Mouse (Mus musculus) ES-Bruce4 (cell line): ENCODE results near the gene Slc4a8. TPM values are rescaled to one million over a fixed set of nuclear protein-coding genes. Genes with fewer than 3 reads are reported as not detected.
A peak's percentile ranks its signal among the peaks of the same experiment; 100 is the strongest.

Experiments used
- H3K27ac ChIP-seq: 2 replicates; pipeline ENCODE4 v1.5.1; 2012; ENCODE audit warnings: low read length, inconsistent platforms; ENCODE audit not compliant: insufficient read depth
- H3K27me3 ChIP-seq: 2 replicates; pipeline ENCODE4 v1.6.1; 2012; ENCODE audit warnings: mild to moderate bottlenecking, low read length, inconsistent platforms; ENCODE audit not compliant: control insufficient read depth, poor library complexity, insufficient read depth, severe bottlenecking
- H3K36me3 ChIP-seq: 2 replicates; pipeline ENCODE4 v1.6.1; 2012; ENCODE audit warnings: inconsistent platforms, mild to moderate bottlenecking, low read length, moderate library complexity; ENCODE audit not compliant: control insufficient read depth, poor library complexity, insufficient read depth, severe bottlenecking
- H3K4me1 ChIP-seq: one replicate; pipeline ENCODE4 v1.8.1; 2011; ENCODE audit warnings: low read length; ENCODE audit not compliant: control insufficient read depth, insufficient read depth
- H3K4me3 ChIP-seq: 2 replicates; pipeline ENCODE4 v1.5.1; 2011; ENCODE audit warnings: low read depth, mild to moderate bottlenecking, low read length
- H3K9ac ChIP-seq: 2 replicates; pipeline ENCODE4 v1.6.1; 2012; ENCODE audit warnings: low read depth, mild to moderate bottlenecking, inconsistent platforms; ENCODE audit not compliant: poor library complexity, severe bottlenecking
- H3K9me3 ChIP-seq: replicated peaks from 2 replicates; pipeline ENCODE4 v1.6.1; 2012; ENCODE audit warnings: mild to moderate bottlenecking, low read length, inconsistent platforms; ENCODE audit not compliant: control insufficient read depth, poor library complexity, insufficient read depth, severe bottlenecking
- CTCF ChIP-seq: IDR thresholded peaks from one replicate; pipeline ENCODE4 v1.8.1; 2011; ENCODE audit warnings: low read depth, low read length
- EP300 ChIP-seq: IDR thresholded peaks from 2 replicates; pipeline ENCODE4 v1.6.1; 2011; ENCODE audit warnings: low read depth, low read length; ENCODE audit not compliant: insufficient read depth
- POLR2A ChIP-seq: IDR thresholded peaks from one replicate; pipeline ENCODE4 v1.8.1; 2011; ENCODE audit warnings: low read length; ENCODE audit not compliant: insufficient read depth
- polyA plus RNA-seq: library from polyadenylated mRNA; stranded (reverse); fragments of >200 nt; gene quantifications from 2 replicates; pipeline ENCODE4 v1.2.4, GENCODE M21; 2011; ENCODE audit warnings: low read depth; ENCODE audit not compliant: missing spikeins, insufficient read depth, insufficient read length

Gene Slc4a8
- polyA plus RNA-seq, 1 experiment: 15.6 TPM

- H3K9ac ChIP-seq: peak overlapping the region; percentile 99
- no peak overlapping the region for H3K27ac ChIP-seq
- no peaks in the 10 kb centered on the region for H3K36me3 ChIP-seq
- H3K4me1 ChIP-seq: peaks cover 1% of the 10 kb centered on the region
- no peak for TF ChIP-seq POLR2A
- TF ChIP-seq EP300: no peak
- no peak for TF ChIP-seq CTCF
- 0 out of 2 replicates have a peak, but pooled peaks cover 4% of the 10 kb centered on the region for H3K27me3 ChIP-seq
- H3K4me3 ChIP-seq: peak overlapping the region; percentile 96
- H3K9me3 ChIP-seq: no peaks in the 10 kb centered on the region
Measured at GRCm38 (mm10) chr15:100871107-100872011, 109.8 kb downstream of the Slc4a8 start.

GRCm38 (mm10) chr15:100873155-100873554, 111.6 kb downstream of the Slc4a8 start:
- Histone ChIP-seq H3K9ac (no peak overlapping the region), H3K4me3 (no peak overlapping the region), H3K27me3 (0 out of 2 replicates have a peak, but pooled peaks cover 4% of the 10 kb centered on the region), H3K36me3 (no peaks in the 10 kb centered on the region), H3K27ac (no peak overlapping the region), H3K9me3 (no peaks in the 10 kb centered on the region), H3K4me1 (peaks cover 1% of the 10 kb centered on the region)
- TF ChIP-seq POLR2A: no peak
- no peak for TF ChIP-seq CTCF
- no peak for TF ChIP-seq EP300

Other genes starting within 250 kb of the Slc4a8 start
- 14.2 and 15.7 TPM in 2 replicates for gene Tfcp2, start 209.7 kb upstream of the Slc4a8 start, polyA plus RNA-seq
- 4.9 and 7.3 TPM in 2 replicates for gene Pou6f1, start 161.8 kb upstream of the Slc4a8 start, polyA plus RNA-seq
- 70.7 and 85.2 TPM in 2 replicates for gene Dazap2, start 146.4 kb upstream of the Slc4a8 start, polyA plus RNA-seq
- gene Smagp, start 124.8 kb upstream of the Slc4a8 start, polyA plus RNA-seq: 36.6 and 45.6 TPM in 2 replicates
- 15.4 and 30.0 TPM in 2 replicates for gene Bin2, start 92.2 kb upstream of the Slc4a8 start, polyA plus RNA-seq
- gene Cela1, start 73.8 kb upstream of the Slc4a8 start, polyA plus RNA-seq: 2.0 and 2.4 TPM in 2 replicates
- gene Galnt6, start 32.4 kb upstream of the Slc4a8 start, polyA plus RNA-seq: 25.1 and 28.1 TPM in 2 replicates
- gene Scn8a, start 108.1 kb downstream of the Slc4a8 start, polyA plus RNA-seq: 7.0 and 8.9 TPM in 2 replicates